Mouse (Mus musculus) common myeloid progenitor, adult 5-6 weeks (primary cell): ENCODE results near the gene Gm20822. TPM values are rescaled to one million over a fixed set of nuclear protein-coding genes. Genes with fewer than 3 reads are reported as not detected.
"Not testable (repeated sequence)": the region's sequence is repeated elsewhere in the genome, so short reads cannot be mapped to it uniquely, and the experiment has no call there.

Experiments
- ATAC-seq: replicated peaks from 2 replicates; pipeline ENCODE4 v1.8.0; 2016; ENCODE audit warnings: low read depth, mild to moderate bottlenecking, moderate TSS enrichment, inconsistent platforms; ENCODE audit not compliant: poor library complexity, severe bottlenecking
- total RNA-seq: library from RNA; stranded (forward); fragments of 200-1000, 187-1606 nt; gene quantifications from 2 replicates; pipeline ENCODE4 v1.2.3, GENCODE M21; 2017

Gene Gm20822
- not detected in 2 replicates for total RNA-seq

- not testable (repeated sequence) for ATAC-seq
These were observed at the start of gene Gm20822 for GRCm38 (mm10) chrY:15884671-15885070. Gene Gm20822 (minus strand): TSS chrY:15884771.
